Mouse (Mus musculus) lung, postnatal 10 days (tissue): ENCODE measurements around the gene Itga6.

Experiments used
- DNase-seq: peaks from one replicate; pipeline ENCODE4 v3.0.0; 2021

The Itga6 gene

GRCm38 (mm10) chr2:71863531-71864173 is 118.2 kb downstream of the Itga6 start:
- DNase-seq = no peak

GRCm38 (mm10) chr2:71865022-71865421 is 119.6 kb downstream of the Itga6 start:
- DNase-seq = no peak

DNA sequence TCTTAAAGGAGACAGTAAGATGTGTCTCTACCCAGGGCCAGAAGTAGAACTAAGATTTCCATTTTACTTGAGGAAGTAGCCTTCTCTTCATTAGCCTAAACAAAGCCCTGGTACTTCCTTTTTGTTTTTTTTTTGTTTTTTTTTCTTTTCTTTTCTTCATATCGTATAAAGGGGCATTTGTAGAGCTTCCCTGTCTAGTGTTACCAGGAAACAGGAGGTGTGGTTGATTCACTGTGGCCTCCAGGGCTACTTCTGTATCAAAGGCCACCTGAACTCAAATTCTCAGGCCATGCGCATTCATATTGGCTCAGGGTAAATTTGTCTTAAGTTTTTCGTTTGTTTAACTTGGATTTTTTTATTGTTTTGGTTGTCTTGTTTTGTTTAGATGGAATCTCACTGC is 120.5 kb downstream of the Itga6 start:
- no peak for DNase-seq

DNA sequence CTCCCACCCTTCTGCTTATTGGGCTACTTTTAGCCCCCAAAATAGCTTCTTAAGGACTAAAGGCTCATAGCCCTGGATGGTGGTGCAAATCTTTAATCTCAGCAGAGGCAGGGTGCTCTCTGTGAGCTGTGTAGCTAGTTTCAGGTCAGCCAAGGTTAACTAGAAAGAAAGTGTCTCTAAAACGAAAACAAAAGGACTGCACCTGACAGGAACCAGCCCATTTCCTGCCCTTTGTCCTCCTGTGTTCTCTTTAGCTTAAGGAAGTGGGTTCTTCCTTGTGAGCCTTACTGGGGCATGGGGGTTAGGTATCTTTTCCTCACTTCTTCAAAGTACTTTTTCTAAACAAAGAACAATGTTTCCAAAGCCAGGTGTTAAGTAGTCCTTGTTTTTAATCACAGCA is 121.1 kb downstream of the Itga6 start:
- no peak for DNase-seq

DNA sequence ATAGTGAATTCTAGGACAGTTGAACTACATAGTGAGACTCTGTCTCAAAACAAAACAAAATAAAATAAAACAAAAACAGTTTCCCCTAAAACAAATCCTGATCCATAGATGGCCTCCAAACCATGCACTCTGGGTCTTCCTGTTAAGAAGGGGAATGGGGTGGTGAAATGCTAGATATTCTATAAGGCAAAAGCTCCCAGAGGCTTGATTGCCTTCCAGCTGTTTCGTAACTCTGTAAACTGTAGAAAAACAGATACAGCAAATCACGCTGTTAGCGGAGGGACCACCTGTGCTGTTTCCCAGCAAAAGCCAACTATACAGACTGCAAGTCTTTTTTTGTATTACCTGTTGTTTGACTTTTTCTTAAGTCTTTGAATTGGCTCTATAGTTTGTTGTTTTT is 121.6 kb downstream of the Itga6 start:
- DNase-seq = no peak

- peak; percentile 20 for DNase-seq
Measured at GRCm38 (mm10) chr2:71867480-71867879, 122.1 kb downstream of the Itga6 start.

DNA sequence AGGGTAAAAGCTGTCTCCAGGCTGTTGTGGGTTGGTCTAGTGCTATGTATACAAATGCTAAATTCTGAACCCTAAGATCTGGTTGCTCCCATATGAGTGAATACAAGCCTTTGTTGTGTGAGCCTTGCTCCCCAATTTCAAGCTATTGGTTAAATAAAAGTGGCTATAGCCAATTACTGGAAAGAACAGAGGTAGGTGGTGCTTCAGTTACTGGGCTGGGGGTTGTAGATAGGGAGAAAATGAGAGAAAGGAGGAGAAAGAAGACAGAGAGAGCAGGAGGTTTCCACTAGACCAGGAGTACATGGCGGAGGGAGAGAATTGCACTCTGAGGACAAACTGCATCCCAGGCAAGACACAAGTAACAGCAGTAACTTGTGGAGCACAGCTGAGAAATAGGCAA is 122.8 kb downstream of the Itga6 start:
- DNase-seq = no peak

GRCm38 (mm10) chr2:71872141-71872540 is 126.7 kb downstream of the Itga6 start:
- no peak for DNase-seq

GRCm38 (mm10) chr2:71872801-71873443 is 127.5 kb downstream of the Itga6 start, which contains the start of gene Pdk1:
Gene Pdk1 (plus strand): TSS chr2:71873224.
- DNase-seq = peak; percentile 99

DNA sequence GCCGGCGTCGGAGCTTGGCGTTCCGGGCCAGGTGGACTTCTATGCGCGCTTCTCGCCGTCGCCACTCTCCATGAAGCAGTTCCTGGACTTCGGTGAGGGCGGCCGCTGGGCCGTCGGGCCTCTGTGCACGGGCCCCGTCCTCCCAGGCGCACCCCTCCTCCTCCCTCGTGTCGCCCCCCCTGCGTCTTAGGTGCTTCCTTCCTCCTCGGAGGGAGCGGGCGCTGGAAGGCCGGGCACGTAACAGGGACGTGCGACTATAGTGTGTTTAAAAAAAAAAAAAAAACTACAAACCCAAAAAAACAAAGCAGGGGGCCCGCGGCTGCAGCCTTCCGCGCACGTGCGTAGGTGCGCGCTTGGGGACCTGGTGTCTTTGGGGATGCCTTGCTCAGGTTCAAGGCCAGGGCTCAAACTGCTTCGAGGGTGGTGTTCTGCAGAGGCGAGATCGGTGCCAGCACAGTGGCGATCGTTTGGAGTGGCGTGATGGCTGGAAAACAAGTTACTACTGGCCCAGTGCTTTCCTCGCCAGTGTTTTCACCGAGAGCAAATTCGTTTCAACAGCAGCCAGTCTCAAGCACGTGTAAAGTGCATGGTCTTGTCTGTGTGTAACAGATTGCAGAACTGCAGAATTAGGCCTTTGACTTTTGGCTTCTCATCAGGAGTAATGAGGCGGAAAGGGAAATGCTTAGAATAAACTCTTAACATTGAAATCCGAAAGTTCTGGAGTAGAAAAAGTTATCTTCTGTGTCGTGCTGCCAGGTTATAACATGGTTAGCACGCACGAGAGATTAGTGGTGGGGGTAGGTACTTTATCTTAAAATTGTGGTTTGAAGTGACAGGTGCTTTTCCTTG is 128.3 kb downstream of the Itga6 start:
- DNase-seq = peak; percentile 66

- DNase-seq = no peak
Measured at GRCm38 (mm10) chr2:71874422-71874821, 129.0 kb downstream of the Itga6 start.

GRCm38 (mm10) chr2:71874836-71875235 is 129.4 kb downstream of the Itga6 start:
- DNase-seq = no peak

DNA sequence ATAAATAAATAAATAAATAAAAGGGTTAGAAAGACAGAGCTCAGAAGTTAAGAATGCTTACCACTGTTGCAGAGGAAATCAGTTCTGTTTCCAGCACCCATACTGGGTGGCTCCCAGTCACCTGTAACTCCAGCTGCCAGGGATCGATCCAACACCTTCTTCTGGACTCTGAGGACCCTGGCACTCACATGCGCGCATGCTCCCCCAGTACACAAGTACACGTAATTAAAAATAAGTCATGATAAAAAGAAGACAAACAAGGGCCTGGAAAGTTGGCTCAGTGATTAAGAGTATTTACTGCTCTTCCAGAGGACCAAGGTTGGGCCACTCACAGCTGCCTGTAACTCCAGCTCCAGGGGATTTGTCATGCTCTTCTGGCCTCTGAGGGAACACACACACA is 132.4 kb downstream of the Itga6 start:
- DNase-seq = no peak

GRCm38 (mm10) chr2:71878441-71878840 is 133.0 kb downstream of the Itga6 start:
- DNase-seq = no peak

- DNase-seq = no peak
Measured at GRCm38 (mm10) chr2:71878943-71879342, 133.5 kb downstream of the Itga6 start.

- DNase-seq = peak; percentile 45
Measured at GRCm38 (mm10) chr2:71882914-71883651, 137.7 kb downstream of the Itga6 start.

- DNase-seq = no peak
Measured at GRCm38 (mm10) chr2:71887269-71887668, 141.9 kb downstream of the Itga6 start.

- DNase-seq = no peak
Measured at GRCm38 (mm10) chr2:71888437-71888836, 143.0 kb downstream of the Itga6 start.

- DNase-seq = no peak
Measured at GRCm38 (mm10) chr2:71891536-71891935, 146.1 kb downstream of the Itga6 start.

DNA sequence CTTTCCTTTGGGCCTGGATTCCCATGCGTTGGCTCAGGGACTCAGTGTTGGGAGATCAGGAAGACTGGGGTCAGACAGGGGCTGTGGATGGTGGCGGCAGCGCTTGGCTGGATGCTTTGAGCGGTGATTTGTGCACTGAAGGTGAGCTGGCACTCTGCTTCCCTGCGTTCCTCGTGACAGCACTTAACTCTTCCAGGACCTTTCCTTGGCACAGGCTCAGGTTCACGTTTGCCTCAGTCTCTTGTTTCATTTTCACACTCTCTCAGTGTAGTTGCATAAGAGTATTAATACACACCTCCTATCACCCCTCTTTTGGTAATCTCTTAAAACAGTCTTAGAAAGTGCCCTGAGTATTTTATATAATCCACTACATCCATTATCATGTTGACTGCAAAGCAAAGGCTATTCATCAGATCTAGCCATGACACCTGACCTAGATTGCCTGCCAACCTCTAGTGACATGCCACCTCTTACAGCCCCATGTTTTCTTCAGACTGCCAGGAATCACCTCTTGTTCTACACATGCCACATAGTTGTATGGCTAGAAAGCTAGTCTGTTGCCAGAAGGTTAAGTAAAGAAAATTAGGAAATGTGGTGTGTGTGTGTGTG is 147.4 kb downstream of the Itga6 start:
- DNase-seq = peak; percentile 16

DNA sequence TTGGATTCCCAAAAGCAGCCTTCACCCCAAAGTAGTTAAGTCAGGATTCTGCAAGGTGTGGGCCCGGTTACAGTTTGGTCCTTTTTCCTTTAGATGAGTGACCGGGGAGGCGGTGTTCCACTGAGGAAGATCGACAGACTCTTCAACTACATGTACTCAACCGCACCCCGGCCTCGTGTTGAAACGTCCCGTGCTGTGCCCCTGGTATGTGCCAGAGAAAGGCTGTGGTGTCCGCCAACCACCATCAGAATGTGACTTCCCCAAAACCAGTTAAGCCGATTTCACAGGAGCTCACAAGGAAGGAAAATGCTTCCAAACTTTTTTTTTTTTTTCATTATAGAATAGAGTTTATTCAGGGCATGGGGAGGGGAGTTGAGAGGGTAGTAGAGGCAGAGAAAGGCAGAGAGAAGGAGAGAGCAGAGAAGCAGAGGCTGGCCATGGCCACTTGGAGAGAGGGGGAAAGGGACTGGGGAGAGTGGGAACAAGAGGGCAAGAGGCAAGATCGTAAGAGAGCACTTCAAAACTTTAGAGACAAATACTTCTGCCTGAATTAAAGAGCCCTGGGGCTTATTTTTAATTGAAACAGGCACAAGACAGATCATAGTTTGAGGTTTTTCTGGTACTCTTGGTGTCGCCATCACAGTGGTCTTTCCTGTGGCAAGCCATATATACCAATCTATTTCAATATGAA is 150.3 kb downstream of the Itga6 start:
- peak; percentile 9 for DNase-seq

DNA sequence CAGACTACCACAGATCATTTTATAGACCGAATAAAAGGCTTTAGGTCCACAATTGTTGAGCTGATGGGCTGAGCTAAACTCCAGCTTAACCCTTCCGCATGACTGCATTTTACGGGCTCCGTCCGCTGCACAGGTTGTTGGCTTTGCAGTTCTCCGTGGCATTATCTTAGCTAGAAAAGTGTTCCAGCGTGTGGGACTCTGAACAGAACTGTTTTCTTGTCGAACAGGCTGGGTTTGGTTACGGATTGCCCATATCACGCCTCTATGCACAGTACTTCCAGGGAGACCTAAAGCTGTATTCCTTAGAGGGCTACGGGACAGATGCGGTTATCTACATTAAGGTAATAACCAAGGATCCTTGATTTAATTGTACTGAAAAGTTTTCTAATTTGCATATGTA is 152.0 kb downstream of the Itga6 start:
- no peak for DNase-seq
